Mouse (Mus musculus) liver, embryonic 15.5 days (tissue): ENCODE data around the gene Ccr2. TPM values are rescaled to one million over a fixed set of nuclear protein-coding genes. Genes with fewer than 3 reads are reported as not detected.

Experiments used
- polyA plus RNA-seq: library from polyadenylated mRNA; unstranded; fragments of >200 nt; fragmentation: Nextera tagmentation; extraction: Ambion mirVana; gene quantifications from 2 replicates; pipeline ENCODE4 v1.2.1, GENCODE M21; 2015

Gene Ccr2
- polyA plus RNA-seq, 1 experiment from 2014 or later = 6.1 TPM

Other genes with a start within 250 kb of the Ccr2 start
- 0.03 TPM in 1 of 2 replicates, not detected in the other for gene Xcr1, start 239.9 kb upstream of the Ccr2 start, polyA plus RNA-seq
- 3.2 and 3.3 TPM in 2 replicates for gene Ccr1, start 133.3 kb upstream of the Ccr2 start, polyA plus RNA-seq
- gene Ccr1l1, start 123.5 kb upstream of the Ccr2 start, polyA plus RNA-seq = not detected in 2 replicates
- 0.16 and 0.18 TPM in 2 replicates for gene Ccr3, start 80.0 kb upstream of the Ccr2 start, polyA plus RNA-seq
- 0.99 and 1.9 TPM in 2 replicates for gene Ccr5, start 19.6 kb downstream of the Ccr2 start, polyA plus RNA-seq
- 3.8 TPM in 2 replicates for gene 2010315B03Rik, start 210.7 kb downstream of the Ccr2 start, polyA plus RNA-seq